Mouse (Mus musculus): Measurements from ENCODE around the gene Prkg1. TPM values are rescaled to one million over a fixed set of nuclear protein-coding genes. Genes with fewer than 3 reads are reported as not detected.
"Not testable (repeated sequence)": the region's sequence is repeated elsewhere in the genome, so short reads cannot be mapped to it uniquely, and the experiment has no call there.

The Prkg1 gene
- polyA plus RNA-seq, 1 experiment from 2014 or later = 13.7 TPM

DNA sequence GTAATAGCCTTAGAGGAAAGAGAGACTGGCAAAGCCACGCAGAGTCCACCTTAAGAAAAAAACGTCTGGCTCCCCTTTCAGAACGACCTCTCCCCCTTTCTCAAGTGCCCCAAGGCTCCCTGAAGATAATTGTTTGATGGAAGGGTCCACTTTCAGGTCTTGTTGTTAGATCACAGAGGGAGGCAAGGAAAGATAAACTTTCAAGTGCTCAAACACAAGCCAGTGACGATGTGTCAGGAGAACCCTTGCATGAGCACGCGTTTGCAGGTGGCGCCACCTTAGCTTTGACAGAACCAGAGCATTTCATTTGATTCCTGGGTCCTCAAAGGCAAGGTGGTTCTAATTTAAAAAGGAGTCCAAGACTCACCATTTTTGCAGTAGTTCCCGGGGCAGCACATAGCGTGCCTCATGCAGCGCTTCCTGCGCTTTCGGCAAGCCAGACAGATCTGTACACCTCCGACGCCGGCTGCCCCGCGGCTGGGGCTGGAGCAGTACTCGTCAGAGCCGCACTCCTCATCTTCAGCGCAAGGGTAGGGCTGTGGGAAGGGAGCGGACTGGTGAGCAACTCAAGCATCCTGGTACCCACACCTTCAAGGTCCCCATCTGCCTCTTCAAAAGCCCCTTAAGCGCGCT, 1216.3 kb downstream of the Prkg1 start:
- no peak overlapping the region; the same call in 1 of the 2 replicates for H3K27ac ChIP-seq (replicated peaks; ENCODE audit: low read depth, low read length)
- no peaks in the 10 kb centered on the region for H3K9me3 ChIP-seq (ENCODE audit: control insufficient read depth, low read length)
- 1% methylated on average over 23 of the region's 23 CpGs for WGBS
- DNase-seq (ENCODE audit: low spot score) (peak; percentile 15), ATAC-seq (ENCODE audit: low read depth) (peak; percentile 30; the same call in 1 of the 2 replicates)
- no peaks in the 10 kb centered on the region for H3K36me3 ChIP-seq (ENCODE audit: control insufficient read depth, insufficient read depth, low read length)
- H3K4me1 ChIP-seq (ENCODE audit: control insufficient read depth, insufficient read depth, low read length) = peaks cover 18% of the 10 kb centered on the region
- H3K27me3 ChIP-seq (replicated peaks; ENCODE audit: control insufficient read depth, insufficient read depth, low read length) = peaks cover 49% of the 10 kb centered on the region
- H3K4me2 ChIP-seq (ENCODE audit: low read depth, low read length) = peak overlapping the region; percentile 75
- H3K4me3 ChIP-seq (ENCODE audit: low read depth, low read length) = peak overlapping the region; percentile 47
- peak overlapping the region; percentile 57 for H3K9ac ChIP-seq (ENCODE audit: low read depth, low read length)

DNA sequence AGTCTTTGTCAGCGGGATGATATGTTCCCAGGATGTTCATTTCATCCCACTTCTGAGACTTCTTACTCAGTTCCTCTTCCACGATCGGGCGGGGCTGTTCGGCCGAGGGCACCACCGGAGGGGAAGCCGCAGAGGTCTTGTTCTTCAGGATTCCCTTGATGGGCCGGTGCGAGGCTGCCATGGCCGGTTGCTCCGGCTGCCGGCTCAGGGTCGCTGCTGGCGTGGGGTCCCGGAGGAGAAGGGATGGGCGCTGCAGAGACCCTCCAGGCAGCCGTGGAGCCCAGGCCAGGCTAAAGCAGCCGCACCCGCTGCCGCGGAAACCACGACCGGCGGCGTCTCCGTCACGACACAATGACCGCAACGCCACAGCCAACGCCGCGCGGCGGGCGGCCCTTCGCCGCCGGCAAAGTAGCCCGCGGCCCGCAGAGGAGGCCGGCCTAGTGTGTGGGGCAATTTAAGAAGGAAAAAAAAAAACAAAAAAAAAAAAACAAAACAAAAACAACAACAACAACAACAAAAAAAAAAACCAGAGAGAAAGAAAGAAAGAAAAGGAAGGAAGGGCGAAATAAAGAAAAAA, 1225.4 kb downstream of the Prkg1 start:
- H3K9me3 ChIP-seq (ENCODE audit: control insufficient read depth, low read length); H3K4me1 ChIP-seq (ENCODE audit: control insufficient read depth, insufficient read depth, low read length); H3K27ac ChIP-seq (replicated peaks; ENCODE audit: low read depth, low read length); H3K36me3 ChIP-seq (ENCODE audit: control insufficient read depth, insufficient read depth, low read length); DNase-seq (ENCODE audit: low spot score); ATAC-seq (ENCODE audit: low read depth): not testable (repeated sequence)
- Histone ChIP-seq H3K9ac (ENCODE audit: low read depth, low read length) (peak overlapping the region; percentile 58), H3K27me3 (replicated peaks; ENCODE audit: control insufficient read depth, insufficient read depth, low read length) (peaks cover 12% of the 10 kb centered on the region), H3K4me2 (ENCODE audit: low read depth, low read length) (peak overlapping the region; percentile 69), H3K4me3 (ENCODE audit: low read depth, low read length) (peak overlapping the region; percentile 42)
- WGBS = 2% methylated on average over 41 of the region's 44 CpGs

DNA sequence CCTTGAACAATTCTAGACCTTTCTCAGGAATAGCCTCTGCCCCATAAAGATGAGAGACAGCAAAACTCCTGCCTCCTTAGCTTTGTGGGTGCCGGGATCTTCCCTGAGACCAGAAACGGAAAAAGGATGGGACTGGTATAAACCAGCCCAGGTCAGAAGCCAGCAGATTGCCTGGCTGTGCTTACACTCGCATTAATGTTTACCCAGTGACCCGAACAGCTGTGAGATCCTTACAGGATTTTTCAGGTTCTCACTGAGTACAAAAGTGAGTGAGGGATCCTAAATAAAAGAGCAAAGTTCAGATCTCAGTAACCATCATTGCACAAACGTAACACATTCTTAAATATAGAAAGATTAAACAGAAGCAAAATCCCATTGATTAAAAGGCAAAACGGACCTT, 1248.1 kb downstream of the Prkg1 start:
- H3K4me2 ChIP-seq (ENCODE audit: low read depth, low read length) = no peak overlapping the region
- 59% methylated on average over 6 of the region's 6 CpGs for WGBS
- H3K27me3 ChIP-seq (replicated peaks; ENCODE audit: control insufficient read depth, insufficient read depth, low read length) = no peaks in the 10 kb centered on the region
- H3K9me3 ChIP-seq (ENCODE audit: control insufficient read depth, low read length) = no peaks in the 10 kb centered on the region
- no peaks in the 10 kb centered on the region for H3K36me3 ChIP-seq (ENCODE audit: control insufficient read depth, insufficient read depth, low read length)
- DNase-seq (ENCODE audit: low spot score) (no peak), ATAC-seq (ENCODE audit: low read depth) (no peak)
- H3K27ac ChIP-seq (replicated peaks; ENCODE audit: low read depth, low read length) = no peak overlapping the region
- no peaks in the 10 kb centered on the region; the same call in 1 of the 2 replicates for H3K4me1 ChIP-seq (ENCODE audit: control insufficient read depth, insufficient read depth, low read length)
- no peak overlapping the region for H3K9ac ChIP-seq (ENCODE audit: low read depth, low read length)
- H3K4me3 ChIP-seq (ENCODE audit: low read depth, low read length) = no peak overlapping the region

Other genes with a start within 250 kb of the Prkg1 start
- gene A1cf, start 103.7 kb upstream of the Prkg1 start, polyA plus RNA-seq (2014; fragmentation: Nextera tagmentation; extraction: Ambion mirVana) = not detected in 2 replicates

All from embryonic facial prominence, embryonic 14.5 days (tissue).